Mouse (Mus musculus) G1E (cell line): ENCODE data around the gene Cdkl2.

ENCODE experiments used
- CTCF ChIP-seq: IDR thresholded peaks from 2 replicates; pipeline ENCODE4 v1.5.1; 2012; ENCODE audit warnings: low read depth, low read length, inconsistent platforms, mixed read lengths
- GATA1 ChIP-seq: IDR thresholded peaks from 2 replicates; pipeline ENCODE4 v1.6.1; 2012; ENCODE audit warnings: borderline replicate concordance, low read length, inconsistent platforms, mixed read lengths

DNA sequence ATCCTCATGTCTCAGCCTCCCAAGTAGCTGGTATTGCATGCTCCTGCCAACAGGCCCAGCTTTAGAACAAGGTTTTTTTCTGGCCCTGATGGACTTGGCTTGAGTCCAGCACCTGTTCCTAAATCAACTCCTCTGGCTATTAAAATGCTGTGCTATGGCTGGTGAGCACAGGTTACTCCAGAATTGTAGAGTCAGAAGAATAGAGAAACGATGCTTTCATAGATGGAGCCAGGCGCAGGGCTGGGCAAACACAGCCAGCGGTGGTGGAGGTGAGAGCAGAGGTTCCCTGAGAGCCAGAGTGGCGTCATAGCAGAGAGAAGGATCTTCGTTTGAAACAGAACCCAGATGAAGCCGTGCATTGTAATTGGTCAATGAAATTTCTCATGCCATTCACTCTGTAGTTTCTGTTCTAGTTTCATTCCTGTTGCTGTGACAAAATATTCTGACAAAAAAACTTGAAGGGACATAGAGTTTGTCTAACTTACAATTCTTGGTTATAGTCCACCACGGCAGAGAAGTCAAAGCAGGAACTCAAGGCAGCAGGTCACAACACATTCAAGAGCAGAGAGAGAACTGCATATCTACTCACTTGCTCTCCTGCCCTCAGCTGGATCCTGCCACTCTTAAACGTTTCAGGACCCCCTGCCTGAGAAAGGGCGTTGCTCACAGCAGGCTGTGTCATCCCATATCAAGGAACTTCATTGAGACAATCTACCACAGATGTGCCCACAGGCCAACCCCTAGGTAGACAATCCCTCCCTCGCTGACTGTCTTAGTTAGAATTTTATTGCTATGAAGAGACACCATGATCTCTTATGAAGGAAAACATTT is 66.9 kb downstream of the Cdkl2 start:
- TF ChIP-seq CTCF (no peak), GATA1 (no peak)
